Mouse (Mus musculus): ENCODE results near the gene Rpp40. TPM values are rescaled to one million over a fixed set of nuclear protein-coding genes. Genes with fewer than 3 reads are reported as not detected.

Gene Rpp40
- total RNA-seq, 4 experiments from 2014 or later = 4.0 to 10.8 (median 8.6) TPM

DNA sequence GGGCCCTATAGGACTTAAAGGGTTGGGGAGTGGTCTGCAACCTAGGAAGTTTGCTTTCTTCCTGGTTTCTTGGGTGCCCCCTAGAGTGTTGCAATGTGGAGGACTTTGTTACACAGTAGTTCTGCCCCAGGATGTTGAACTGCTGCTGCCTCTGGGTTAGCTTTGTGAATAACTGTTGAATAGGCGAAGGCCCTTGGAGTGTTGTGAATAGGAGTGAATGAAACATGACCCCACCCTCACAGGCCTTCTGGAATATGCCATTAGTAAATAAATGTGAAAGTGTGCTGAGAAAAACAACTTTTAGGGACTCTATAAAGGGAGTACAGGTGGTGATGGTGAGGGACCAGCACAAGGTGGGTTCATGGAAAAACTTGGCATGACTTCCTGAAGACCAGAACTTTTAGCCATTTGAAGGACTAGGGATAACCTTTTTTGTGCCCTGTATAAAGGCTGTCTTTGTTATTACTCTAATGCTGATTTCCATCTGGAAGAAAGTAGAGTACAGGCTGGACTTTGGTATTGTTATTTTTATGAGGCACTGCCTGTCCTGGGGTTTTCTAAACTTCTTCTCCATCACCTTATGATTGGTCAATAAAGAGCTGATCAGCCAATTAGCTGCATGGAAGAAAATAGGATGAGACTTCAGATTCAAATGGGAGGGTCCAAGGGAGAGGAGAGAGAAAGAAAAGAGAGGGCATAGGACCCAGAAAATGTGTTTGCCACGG is 53.1 kb downstream of the Rpp40 start:
- no peak for DNase-seq (ENCODE audit: low spot score in 2 of 2)

DNA sequence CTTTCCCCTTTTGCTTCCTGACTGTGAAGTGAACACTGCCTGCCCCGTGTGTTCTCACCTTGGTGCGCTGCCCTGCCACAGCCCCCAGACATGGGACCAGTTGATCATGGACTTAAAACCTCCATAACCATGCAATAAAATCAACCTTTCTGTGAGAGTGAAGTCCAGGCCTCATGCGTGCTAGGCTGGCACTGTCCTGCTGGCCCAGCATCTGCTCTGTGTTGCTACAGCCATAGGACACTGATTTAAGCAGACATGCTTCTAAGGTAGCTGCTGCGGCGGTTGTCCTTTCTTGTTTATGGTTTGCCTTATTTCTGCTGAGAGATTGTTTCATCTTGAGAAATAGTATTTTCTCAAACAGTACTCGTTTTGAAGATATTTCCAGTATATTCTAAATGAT is 54.6 kb downstream of the Rpp40 start:
- no peak for DNase-seq (ENCODE audit: low spot score in 2 of 2)

DNA sequence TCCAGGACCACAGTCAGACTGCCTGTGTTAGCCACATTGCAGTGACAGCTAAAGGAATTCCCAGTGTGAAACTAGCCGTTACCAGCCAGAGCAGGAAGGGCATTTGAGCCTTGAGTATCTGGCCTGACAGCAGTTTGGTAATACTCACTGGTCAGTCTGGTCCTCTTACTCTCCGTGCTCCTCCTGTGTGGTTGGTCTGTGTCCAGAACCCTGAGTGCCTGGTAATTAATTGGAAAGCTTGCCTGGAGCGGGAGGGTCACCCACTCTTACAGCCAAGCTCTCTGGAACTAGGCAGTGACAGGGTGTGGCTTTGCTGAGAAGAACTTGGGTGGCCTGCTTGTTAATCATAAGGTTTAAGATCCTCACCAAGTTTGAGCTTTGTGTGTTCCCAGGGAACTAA is 57.5 kb downstream of the Rpp40 start:
- DNase-seq (ENCODE audit: low spot score in 2 of 2) = no peak

DNA sequence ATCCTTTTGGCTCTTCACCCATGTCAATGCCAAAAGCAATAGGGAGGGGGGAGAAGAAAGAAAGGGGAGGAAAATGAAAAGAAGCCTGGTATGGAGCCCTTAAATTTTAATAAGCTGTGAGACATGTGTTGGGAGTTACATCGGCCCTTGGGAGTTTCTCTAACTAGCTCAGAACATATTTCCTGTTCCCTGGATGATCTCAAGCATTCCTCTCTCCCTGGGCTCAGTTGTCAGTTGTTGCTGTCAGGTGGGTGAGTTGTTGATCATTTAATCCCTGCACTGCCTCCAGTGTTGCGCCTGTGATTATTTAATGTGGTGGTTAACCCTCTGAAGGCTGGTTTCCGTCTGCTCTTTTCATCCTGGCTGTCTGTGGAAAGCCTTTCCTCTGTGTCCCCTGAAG is 60.9 kb downstream of the Rpp40 start:
- no peak for DNase-seq (ENCODE audit: low spot score in 2 of 2)

Other genes starting within 250 kb of the Rpp40 start
- 10 to 100 TPM; 35.9 to 59.7 (median 48.1) TPM for gene Cdyl, start 246.5 kb downstream of the Rpp40 start, total RNA-seq (2022)
- 10 to 100 TPM in 3 of 4 experiments, 1 to 10 TPM in 1; 9.9 to 13.5 (median 11.9) TPM for gene Ppp1r3g, start 52.5 kb upstream of the Rpp40 start, total RNA-seq (2022)
- gene Fars2, start 211.1 kb upstream of the Rpp40 start, total RNA-seq (2022) = 10 to 100 TPM; 32.7 to 39.9 (median 36.9) TPM
- 10 to 100 TPM; 21.0 to 25.5 (median 22.8) TPM for gene Lyrm4, start 211.2 kb upstream of the Rpp40 start, total RNA-seq (2022)

All from left cerebral cortex, adult 8-10 months (tissue).